Mouse (Mus musculus) fat pad, adult 2 months (tissue): ENCODE measurements around the gene Omp.

Experiments used
- DNase-seq: peaks from one replicate; pipeline ENCODE4 v3.0.0-alpha.2; 2011; ENCODE audit warnings: low read depth, low spot score; ENCODE audit errors: extremely low read depth

Gene Omp

DNA sequence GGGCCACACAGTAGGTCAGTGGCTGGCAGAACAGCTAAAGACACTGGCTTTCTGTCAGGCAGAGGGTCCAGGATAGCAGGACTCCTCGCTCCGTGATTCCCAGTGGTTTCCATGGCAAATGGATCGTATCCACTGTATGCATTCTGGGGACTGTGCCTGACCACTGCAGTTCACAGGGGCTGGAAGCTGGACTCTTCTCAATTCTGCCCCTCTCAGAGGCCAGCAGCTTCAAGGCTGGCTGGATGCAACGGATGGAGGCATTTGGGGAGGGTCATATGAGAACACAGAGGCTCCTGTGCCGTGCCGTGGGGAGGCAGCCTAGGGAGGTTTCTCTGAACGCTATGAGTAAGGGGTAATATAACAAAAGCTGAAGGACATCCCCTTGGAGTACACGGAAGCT is 3.1 kb downstream of the Omp start:
- DNase-seq: no peak

DNA sequence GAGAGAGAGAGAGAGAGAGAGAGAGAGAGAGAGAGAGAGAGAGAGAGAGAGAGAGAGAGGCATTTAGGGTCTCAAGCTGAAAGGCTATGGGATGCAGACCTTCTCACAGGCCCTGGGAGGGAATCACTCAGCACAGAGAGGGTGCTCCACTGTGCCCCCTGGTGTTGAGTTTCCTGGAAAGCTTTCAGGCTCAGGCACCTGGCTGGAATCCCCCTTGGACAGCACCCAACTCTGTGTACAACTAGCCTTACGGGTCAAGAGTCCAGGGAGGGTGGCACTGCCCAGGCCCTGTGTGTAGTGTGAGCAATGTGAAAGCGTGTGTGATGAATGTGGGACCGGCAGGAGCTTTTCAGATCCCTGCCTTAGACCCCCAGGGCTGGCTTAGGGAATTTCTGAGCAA is 4.1 kb downstream of the Omp start:
- DNase-seq: no peak

DNA sequence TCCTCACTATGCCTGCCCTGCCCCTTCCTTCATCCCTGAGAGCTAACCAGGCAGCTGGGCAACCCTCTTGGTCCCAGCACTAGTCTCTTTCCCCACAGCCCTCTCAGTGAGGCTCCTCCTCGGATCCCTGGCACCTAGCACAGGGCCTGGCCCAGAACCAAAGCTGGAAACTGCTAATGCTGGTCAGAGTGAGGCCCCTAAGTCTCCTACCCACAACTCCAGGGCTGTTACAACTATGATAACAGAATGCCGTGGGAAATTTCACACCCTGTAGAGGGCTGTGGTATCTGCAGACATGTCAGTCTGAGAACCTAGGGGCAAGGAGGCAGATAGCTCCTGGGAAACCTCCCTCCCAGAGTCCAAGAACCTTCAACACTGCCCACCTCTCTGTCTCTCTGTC is 4.7 kb downstream of the Omp start:
- DNase-seq: no peak

DNA sequence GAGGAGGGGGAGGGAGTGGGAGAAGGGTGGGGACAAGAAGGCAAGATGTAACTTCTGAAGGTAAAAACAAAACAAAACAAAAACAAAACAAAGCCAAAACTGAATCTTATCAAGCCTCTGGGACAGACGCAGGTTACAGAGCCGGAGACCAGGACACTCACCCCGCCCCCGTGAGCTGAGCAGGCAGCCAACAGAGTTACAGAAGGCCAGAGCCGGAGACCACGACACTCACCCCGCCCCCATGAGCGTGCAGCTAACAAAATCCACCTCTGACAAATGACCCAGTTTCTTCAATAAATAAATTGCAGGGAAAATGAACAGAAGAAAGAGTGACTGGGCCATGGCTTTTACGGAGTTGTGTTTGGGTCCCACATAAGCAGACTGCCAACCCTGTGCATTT is 6.1 kb downstream of the Omp start:
- no peak for DNase-seq

DNA sequence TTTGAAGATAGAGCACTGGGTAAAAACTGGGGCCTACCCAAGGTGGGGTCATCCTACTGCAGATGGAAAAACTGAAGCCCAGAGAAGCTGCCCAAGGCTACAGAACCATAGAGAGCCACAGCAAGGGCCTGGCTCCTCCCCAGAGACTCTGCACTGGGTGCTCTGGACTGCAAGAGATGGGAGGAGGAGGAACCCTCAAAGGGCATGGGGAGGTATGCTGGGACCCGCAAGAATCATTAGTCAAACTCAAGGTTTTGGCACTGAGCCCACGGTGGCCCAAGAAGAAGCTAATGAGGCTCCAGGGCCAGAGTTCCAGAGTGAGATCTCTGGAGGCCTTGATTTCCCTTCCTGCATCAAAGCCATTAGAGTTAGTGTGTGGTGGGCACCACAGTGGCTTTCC is 7.3 kb downstream of the Omp start:
- DNase-seq: no peak

DNA sequence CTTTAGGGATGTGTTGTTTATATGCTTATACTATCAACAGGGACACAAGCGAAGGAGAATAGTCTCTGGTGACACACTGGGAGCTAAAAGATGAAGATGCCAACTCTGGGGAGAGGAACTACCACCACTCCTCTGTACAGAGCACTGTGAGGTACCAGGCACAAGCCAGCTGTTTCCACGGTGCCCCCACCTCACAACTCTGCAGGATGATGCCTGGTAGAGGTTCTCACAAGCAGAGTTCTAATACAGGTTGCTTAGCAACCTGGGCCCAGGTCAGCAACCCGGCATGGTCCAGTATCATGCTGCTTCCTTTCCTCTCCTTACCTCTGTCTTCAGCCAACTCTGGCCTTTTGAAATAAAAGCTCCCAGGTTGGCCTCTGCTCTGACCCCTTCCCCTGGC is 7.7 kb downstream of the Omp start:
- no peak for DNase-seq

DNA sequence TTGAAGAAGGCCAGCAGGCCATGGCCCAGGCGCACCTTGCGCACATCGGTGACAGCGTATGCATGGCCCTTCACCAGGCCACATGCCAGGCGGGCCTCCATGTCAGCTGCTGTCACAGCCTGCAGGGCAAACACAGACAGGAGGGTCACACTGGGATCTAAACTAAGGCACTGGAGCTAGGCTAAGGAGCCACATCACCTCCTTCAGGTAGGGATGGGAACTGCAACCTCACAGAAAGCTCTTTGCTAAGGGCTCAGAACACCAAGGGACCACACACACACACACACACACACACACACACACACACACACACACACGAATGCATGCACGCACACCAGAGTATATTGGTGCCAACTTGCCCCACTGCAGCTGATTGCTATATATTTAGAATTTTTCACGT is 13.6 kb downstream of the Omp start:
- DNase-seq: no peak

DNA sequence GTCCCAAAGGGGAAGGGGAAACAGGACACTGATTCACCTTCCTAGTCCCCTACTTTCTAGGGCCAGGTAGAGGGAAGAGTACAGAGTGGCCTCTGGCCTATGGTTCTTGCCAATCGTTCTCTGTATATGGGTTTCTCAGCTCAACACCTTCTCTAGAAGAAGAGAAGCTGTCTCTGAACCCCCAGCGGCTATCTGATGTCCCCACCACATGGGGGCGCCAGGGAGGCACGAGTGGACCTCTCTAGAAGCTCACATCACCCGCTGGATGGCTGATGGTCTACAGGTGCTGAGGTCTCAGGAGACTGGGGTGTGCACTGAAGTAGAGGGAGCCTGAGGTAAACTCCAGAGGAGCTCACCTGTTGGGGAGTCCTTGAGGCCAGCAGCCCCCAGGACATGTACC is 19.8 kb downstream of the Omp start:
- no peak for DNase-seq

DNA sequence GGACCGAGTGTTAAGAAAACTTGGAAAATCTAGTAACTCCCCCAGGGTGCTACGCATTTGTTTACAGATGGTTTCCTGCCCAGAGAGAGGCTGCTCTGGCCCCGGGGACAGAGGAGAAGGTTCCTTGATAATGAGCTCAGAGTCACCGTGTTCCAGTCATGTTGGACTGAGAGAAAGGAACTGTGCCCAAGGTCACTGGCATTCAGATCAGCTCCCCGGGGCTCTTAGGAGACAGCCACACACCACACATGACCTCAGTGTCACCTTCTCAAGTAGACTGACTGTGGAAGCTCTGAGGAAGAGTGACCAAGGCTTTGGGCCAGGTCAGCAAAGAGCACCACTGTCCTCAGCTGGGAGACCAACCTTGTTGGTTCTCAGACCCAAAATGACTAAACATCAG is 20.6 kb downstream of the Omp start:
- DNase-seq: no peak

DNA sequence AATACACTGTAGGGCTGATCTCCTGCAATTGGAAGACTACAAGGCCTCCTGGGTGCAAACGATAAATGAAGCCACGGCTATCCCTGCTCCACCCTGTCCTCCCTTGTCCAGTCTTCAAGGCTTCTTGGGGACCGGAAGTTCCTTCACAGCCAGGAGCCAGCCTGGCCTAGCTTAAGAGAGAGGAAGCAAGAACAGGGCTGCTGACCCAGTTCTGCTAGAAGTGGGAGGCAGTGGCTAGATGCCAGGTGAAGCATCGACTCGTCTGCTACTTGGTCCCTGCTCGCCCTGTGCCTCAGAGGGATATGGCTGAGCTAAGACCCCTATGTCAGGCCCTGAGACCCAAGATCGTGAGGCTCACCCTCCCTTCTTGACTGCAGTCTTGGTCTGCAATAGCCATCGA is 23.6 kb downstream of the Omp start:
- no peak for DNase-seq

DNA sequence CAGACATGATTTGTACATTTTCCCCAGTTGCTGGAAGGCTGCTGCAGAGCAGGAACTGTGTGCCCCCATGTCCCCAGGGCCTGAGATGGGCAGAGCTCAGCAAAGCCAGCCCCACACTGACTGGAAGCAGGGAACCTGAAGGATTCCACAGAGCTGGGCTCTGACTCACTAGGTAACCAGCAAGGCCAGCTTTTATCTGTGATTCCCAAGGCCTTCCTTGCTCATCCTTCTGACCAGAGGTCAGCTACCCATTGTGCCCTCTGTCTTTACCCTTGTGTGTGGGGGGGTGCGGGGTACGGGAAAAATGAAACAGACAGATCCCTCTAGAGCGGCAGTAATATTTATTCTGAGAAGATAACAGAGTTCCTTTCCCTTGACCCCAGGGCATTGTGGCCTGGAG is 24.1 kb downstream of the Omp start:
- DNase-seq: no peak

DNA sequence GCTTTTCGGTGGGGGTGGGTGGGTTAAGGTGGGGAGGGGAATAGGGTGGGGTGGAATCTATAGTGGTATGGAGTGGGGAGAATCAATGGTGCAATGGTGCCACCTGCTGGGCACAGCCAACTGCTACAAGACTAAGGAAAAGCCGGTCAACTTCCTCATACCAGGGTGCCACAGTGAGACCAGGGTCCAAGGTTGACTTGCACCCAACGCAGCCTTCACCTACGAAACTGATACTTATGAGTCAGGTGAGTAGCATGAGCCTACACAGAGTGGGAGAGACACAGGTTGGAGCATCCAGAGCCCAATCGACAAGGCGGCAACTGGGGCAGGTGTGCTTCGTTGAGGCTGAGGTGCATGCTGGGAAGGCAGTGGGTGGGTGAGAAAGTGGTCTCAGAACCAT is 25.0 kb downstream of the Omp start:
- DNase-seq: no peak

DNA sequence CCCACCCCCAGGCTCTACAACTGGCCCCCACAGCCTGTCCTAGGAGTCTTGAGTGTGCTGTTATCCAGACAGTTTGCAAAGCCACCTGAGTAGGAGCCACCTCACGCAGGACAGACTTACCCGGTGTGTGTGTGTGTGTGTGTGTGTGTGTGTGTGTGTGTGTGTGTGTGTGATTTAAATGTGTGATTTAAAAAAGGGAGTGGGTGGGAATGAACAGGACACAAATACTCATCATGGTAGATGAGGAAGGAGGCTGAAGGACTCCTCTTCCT is 25.4 kb downstream of the Omp start:
- no peak for DNase-seq

DNA sequence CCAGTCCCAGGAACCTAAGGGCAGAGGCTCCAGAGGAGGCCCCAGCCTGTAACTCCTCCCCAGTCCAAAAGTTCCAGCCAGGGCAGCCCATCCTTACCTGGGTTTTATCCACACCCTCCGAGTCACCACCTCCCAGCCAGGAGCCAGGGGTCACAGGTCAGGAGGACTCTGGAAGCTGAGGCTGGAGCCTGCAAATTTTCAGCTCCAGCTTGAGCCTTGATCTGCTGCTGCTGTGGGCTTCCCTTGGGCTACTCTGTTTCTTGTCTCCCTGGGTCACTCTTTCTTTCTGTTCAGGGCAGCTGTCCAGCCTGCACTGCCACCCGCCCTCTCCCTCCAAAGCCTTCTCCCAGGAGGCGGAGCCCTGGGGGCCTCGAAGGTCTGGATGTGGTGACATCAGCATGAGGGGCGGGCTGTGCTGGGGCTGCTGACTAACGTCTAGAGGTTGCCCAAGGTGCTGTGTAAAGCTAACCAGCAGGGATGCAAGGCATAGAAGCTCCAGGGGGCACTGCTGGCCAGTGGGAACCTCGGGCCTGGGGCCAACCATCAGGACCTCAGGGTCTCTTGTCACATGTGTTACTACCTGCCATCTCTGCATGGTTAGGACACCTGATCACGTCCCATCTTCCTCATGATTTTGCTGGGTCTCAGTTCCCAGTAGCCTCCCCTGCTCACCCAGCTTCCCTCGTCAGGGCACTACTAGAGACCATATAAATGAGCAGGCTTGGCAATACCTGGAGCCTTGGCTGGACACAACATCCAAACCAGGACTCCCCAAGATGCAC is 25.9 kb downstream of the Omp start, which contains the start of gene Myo7a:
Myo7a (minus strand) TSS at position 346 of the 782 bp plus-strand sequence.
- no peak for DNase-seq

DNA sequence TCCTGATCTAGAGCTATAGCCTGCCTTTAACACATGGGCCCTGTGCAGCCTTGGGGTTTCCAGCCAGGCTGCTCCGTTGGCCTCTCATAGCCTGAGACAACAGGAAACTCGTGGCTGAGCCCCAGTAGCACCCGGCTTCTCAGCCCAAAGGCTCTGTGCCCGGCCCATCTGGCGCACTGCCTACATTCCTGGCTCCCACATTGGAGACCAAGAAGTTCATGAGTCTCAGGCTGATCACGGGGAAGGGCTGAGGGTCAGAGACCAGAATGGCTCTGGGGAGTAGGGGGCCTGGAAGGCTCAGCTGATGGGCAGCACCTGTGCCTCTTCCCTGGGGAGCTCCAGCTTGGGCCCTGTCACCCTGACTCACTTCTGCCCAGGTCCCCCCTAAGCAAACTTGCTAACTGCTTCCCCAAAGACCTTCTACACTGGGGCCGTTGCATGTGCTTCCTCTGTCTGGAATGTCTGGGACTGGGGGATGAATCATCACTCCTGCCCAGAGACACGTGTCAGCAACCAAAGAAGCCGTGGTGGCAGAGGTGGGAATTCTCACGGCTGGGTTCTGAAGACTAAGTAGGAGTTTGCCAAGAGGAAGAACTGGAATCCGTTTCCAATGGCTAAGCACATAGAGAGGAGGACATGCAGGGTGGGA is 28.2 kb downstream of the Omp start:
- no peak for DNase-seq

DNA sequence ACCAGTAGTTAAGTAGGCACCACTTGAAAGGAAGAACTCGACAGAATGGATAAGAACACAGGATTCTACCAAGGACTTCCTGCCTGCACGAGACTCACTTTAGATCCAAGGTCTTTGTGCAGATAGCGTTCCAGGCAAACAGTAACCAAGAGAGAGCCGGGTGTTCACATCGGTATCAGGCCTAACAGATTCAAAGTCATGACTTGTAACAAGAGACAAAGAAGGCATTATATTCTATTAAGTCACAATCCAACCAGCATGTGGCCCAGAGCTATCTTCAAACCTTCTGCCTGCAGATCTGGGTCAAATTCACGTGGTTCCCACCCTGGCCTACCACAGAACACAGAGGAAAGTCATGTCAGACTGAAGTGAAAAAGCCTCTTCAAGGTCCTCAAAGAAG is 30.6 kb downstream of the Omp start:
- no peak for DNase-seq

DNA sequence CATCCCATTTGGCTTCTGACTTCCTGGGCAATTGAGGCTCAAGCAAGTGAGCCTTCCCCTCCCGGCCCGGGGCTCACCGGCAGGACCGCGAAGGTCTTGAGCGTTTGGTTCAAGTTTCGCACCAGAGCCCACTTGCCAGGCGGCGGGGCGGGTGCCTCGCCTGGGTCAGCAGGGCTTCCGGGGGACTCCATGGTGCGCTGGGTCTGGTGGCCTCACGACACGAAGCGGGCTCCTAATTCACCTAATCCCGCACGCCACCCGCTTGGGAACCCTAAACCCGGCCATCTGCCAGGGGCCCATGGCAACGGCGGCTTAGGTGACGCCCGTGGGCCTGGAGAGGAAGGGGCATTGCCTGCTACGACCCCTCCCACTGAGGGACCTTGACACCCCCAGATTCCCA is 34.1 kb downstream of the Omp start:
- no peak for DNase-seq

DNA sequence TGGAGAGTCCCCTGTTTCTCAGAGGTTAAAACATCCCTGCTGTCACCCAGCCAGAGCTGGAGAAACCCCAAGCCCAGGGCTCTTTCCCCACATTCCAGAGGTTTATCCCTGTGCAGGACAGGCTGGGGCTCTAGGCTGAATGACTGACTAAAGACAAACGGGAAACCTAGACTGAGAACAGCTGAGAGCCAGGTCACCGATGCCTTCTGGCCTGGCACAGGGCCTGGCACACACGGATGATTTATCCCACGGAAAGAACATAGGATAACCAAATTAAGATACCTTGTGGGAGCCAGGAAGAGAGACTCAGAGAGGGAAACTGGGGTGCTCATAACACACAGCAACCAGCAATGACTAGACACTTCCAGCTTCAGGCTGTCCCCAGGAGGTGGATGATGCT is 35.5 kb downstream of the Omp start:
- DNase-seq: no peak

DNA sequence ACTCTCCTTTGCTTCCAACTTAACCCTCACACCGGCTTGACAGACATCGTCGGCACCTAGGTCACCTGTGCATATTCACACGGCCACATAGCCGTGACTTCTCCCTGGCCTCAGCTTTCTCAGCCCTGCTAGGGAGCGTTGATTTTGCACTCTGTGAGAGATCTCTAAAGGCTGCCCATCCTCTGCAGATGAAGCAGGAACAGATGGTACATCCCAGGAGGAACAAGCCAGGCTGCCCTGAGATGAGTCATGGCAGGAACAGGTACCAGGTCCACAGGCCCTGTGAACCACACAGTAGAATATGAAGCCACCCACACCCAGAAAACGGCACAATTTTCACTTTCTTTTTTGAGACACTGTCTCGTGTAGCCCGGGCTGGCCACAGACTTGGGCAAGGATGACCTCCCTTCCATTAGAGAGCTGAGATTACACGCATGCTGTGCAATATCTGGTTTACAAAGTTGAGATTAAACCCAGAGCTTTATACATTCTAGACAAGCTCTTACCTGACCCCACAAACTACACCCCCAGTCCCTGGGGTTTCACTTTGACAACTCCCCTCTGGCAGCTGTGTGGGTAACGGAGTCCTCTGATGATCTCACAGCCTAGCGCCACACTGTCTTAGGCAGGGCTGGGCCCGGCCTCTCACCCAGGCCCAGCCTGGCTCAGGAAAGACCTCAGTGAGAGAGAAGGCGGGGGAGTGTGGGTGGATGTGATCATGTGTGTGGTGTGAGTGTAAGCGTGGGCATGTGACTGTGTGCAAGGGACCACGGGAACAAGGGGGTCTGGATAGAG is 36.5 kb downstream of the Omp start:
- no peak for DNase-seq

DNA sequence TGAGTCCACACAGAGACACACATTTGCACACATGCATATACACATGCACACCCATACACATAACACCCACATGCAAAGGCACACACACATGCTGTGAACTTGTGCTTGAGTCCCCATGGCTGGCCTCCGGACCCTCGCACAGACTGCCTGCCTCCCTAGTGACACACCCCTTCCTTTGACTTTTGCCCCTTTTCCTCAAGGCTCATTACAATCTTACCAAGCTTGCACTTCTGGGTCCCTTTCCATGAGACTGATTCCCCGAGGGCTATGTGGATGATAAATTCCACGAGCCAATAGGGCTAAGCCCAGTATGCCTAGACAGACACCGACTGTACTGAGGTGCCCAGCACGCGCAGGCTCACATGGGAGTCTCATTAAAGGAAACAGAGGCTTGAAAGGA is 39.0 kb downstream of the Omp start:
- no peak for DNase-seq

DNA sequence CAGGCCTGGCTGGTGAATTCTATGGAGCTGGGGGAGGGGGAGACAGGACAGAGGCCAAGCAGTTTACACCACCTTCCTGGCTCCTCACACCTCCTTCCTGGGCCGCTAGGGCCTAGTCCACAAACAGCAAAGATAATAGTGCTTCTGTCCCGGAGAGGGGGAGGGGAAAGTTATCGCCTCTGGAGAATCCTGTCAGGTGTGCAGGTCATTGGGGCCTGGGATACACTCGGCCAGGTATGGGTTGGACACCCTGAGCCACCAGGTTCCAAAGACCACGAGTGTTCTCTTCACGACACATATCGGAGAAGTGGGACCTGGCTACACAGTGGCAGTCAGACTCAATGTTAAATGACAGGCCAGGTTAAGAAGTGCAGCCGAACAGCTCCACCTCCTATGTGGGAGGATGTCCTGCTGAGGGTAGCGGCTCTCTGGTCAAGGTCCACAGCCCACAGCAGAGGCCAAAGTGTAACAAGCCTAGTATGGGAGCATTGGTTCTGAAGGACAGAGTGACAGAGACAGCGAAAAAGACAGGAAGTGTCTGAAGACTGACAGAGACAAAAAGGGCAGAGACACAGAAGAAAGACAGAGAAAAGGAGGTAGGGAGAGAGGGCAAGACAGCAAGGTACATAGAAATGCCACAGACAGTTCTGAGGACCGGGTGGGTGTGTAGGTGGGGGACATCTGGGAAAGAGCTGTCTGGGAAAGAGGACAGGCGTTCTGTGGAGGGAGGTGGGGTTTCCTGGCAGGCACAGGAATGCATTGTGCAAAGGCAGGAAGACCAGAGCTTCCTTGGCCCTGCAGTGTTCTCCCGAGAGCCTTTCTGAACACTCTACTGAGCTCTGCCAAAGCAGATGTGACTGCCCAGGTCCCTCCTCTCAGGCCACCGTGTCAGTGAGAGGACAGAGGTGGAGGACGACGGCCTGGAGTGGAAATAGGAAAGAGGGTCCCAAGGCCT is 40.5 kb downstream of the Omp start:
- no peak for DNase-seq
